Mouse (Mus musculus): ENCODE data around the gene Arl4c.

The Arl4c gene

GRCm38 (mm10) chr1:88623541-88624115 is 78.4 kb downstream of the Arl4c start:
- no peak for DNase-seq (ENCODE audit: low spot score)

Measured in adipocyte (in vitro differentiated cells).